Mouse (Mus musculus) kidney, postnatal 0 days (tissue): ENCODE measurements around the gene Rad21l. TPM values are rescaled to one million over a fixed set of nuclear protein-coding genes. Genes with fewer than 3 reads are reported as not detected.
A peak's percentile ranks its signal among the peaks of the same experiment; 100 is the strongest.
"Not testable (repeated sequence)": the region's sequence is repeated elsewhere in the genome, so short reads cannot be mapped to it uniquely, and the experiment has no call there.

ENCODE experiments used
- ATAC-seq: fragments of 200-750 bp; cut with Nextera tagmentation; replicated peaks from 2 replicates; pipeline ENCODE4 v1.8.0; 2017; ENCODE audit warnings: low read depth, moderate number of reproducible peaks, moderate TSS enrichment, moderate library complexity; ENCODE audit not compliant: low FRiP score
- DNase-seq: peaks from one replicate; pipeline ENCODE4 v3.0.0-alpha.2; 2016; ENCODE audit warnings: low spot score
- H3K27ac ChIP-seq: fragments of 300-500 bp; sonication (generic); 2 replicates; pipeline ENCODE4 v1.5.1; 2014; ENCODE audit warnings: mild to moderate bottlenecking
- H3K27me3 ChIP-seq: fragments of 300-500 bp; sonication (generic); 2 replicates; pipeline ENCODE4 v1.6.1; 2014; ENCODE audit warnings: low read length, mixed read lengths; ENCODE audit not compliant: insufficient read depth
- H3K36me3 ChIP-seq: fragments of 300-500 bp; sonication (generic); 2 replicates; pipeline ENCODE4 v1.6.1; 2014; ENCODE audit warnings: low read length, mixed read lengths; ENCODE audit not compliant: insufficient read depth
- H3K4me1 ChIP-seq: fragments of 300-500 bp; sonication (generic); replicated peaks from 2 replicates; pipeline ENCODE4 v1.6.1; 2014; ENCODE audit warnings: antibody characterized with exemption, low read length, mixed read lengths; ENCODE audit not compliant: insufficient read depth
- H3K4me2 ChIP-seq: fragments of 300-500 bp; sonication (generic); 2 replicates; pipeline ENCODE4 v1.6.1; 2014; ENCODE audit warnings: mild to moderate bottlenecking, low read length, moderate library complexity, mixed read lengths
- H3K4me3 ChIP-seq: fragments of 300-500 bp; sonication (generic); replicated peaks from 2 replicates; pipeline ENCODE4 v1.5.1; 2014; ENCODE audit warnings: low read depth, low read length
- H3K9ac ChIP-seq: fragments of 300-500 bp; sonication (generic); 2 replicates; pipeline ENCODE4 v1.6.1; 2014; ENCODE audit warnings: low read depth, low read length
- H3K9me3 ChIP-seq: fragments of 300-500 bp; sonication (generic); replicated peaks from 2 replicates; pipeline ENCODE4 v1.6.1; 2016; ENCODE audit warnings: low read length, inconsistent platforms, mixed read lengths
- CTCF ChIP-seq: IDR thresholded peaks from 2 replicates; pipeline ENCODE4 v1.5.1; 2016; ENCODE audit warnings: antibody characterized with exemption, low read depth, mild to moderate bottlenecking, moderate library complexity
- WGBS: fragments of 180-500 bp; shearing (Covaris S2); extraction: QIAGEN DNeasy Blood & Tissue Kit; methylation state at CpG from one replicate; pipeline ENCODE4 v1.1.7; 2014; 5-methylcytosine and 5-hydroxymethylcytosine counted together
- polyA plus RNA-seq: library from polyadenylated mRNA; unstranded; fragments of >200 nt; fragmentation: Nextera tagmentation; extraction: Ambion mirVana; gene quantifications from 2 replicates; pipeline ENCODE4 v1.2.1, GENCODE M21; 2015

The Rad21l gene
- polyA plus RNA-seq, 1 experiment from 2014 or later, result not detected

GRCm38 (mm10) chr2:151631406-151632158 lies 36.8 kb downstream of the Rad21l start:
- no peak for TF ChIP-seq CTCF
- no peak overlapping the region for H3K27ac ChIP-seq
- H3K27me3 ChIP-seq, result peaks cover 15% of the 10 kb centered on the region; the same call in 1 of the 2 replicates
- H3K4me1 ChIP-seq, result 0 out of 2 replicates have a peak, but pooled peaks cover 2% of the 10 kb centered on the region
- no peak for ATAC-seq
- peak overlapping the region; percentile 100 for H3K4me2 ChIP-seq
- H3K36me3 ChIP-seq, result no peaks in the 10 kb centered on the region
- 6% methylated on average over 19 of the region's 22 CpGs for WGBS
- peak overlapping the region; percentile 60 for H3K4me3 ChIP-seq
- peak overlapping the region; percentile 55 for H3K9ac ChIP-seq
- no peaks in the 10 kb centered on the region for H3K9me3 ChIP-seq
- DNase-seq, result no peak

DNA sequence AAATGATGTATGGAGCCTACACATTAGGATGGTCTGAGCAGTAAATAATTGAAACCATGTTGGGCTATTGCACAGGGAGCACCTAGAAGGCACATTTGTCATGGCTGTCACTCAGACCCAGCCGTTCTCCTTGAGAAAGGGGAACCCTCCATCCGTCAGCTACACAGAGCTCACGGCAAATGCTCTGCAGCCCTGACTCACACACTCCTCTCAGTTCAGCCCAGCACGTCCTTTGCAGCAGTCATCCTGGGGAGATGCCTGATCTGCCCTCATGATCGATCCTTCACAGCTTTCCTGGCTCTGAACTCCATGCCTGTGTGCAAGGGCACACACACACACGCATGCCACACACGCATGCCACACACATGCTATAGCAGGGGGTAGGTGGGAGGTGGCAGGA lies 39.0 kb downstream of the Rad21l start:
- ATAC-seq (no peak), DNase-seq (no peak)
- H3K4me3 ChIP-seq, result no peak overlapping the region
- no peaks in the 10 kb centered on the region for H3K9me3 ChIP-seq
- no peak overlapping the region for H3K4me2 ChIP-seq
- 62% methylated on average over 7 of the region's 7 CpGs for WGBS
- no peak for TF ChIP-seq CTCF
- no peak overlapping the region for H3K9ac ChIP-seq
- H3K4me1 ChIP-seq, result 0 out of 2 replicates have a peak, but pooled peaks cover 2% of the 10 kb centered on the region
- H3K36me3 ChIP-seq, result no peaks in the 10 kb centered on the region
- H3K27ac ChIP-seq, result no peak overlapping the region
- H3K27me3 ChIP-seq, result peaks cover 15% of the 10 kb centered on the region; the same call in 1 of the 2 replicates

DNA sequence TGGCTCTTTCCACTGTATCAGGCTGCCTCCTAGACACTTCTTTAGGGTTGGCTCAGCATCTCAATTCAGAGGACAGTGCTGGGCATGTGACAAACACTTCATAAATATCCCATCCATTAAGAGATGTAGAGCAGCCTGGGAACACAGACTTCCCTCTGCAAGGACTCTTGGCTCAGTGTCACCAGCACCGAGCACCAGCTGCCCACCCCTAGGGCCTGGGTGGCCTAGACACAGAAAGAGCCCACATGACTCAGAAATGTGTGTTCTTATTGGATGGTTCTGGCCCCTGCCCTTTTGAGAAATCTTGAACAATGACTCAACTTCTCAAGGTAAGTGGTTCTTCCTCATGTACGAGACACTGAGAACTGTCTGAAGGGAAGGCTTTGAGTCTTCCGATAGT lies 40.3 kb downstream of the Rad21l start:
- Histone ChIP-seq H3K9ac (no peak overlapping the region), H3K4me1 (0 out of 2 replicates have a peak, but pooled peaks cover 2% of the 10 kb centered on the region), H3K4me3 (no peak overlapping the region), H3K4me2 (no peak overlapping the region), H3K9me3 (no peaks in the 10 kb centered on the region), H3K36me3 (no peaks in the 10 kb centered on the region), H3K27me3 (peaks cover 15% of the 10 kb centered on the region; the same call in 1 of the 2 replicates), H3K27ac (no peak overlapping the region)
- TF ChIP-seq CTCF, result no peak
- DNase-seq, result no peak
- ATAC-seq, result no peak
- 91% methylated on average over 3 of the region's 3 CpGs for WGBS

GRCm38 (mm10) chr2:151626296-151626695 lies 42.0 kb downstream of the Rad21l start:
- Histone ChIP-seq H3K36me3 (no peaks in the 10 kb centered on the region), H3K4me2 (no peak overlapping the region), H3K9ac (no peak overlapping the region), H3K9me3 (no peaks in the 10 kb centered on the region), H3K27me3 (peaks cover 1% of the 10 kb centered on the region; the same call in 1 of the 2 replicates), H3K27ac (no peak overlapping the region), H3K4me3 (no peak overlapping the region), H3K4me1 (no peaks in the 10 kb centered on the region)
- WGBS, result 90% methylated on average over 7 of the region's 7 CpGs
- ATAC-seq (no peak), DNase-seq (no peak)
- no peak for TF ChIP-seq CTCF

- WGBS, result 51% methylated on average over 3 of the region's 3 CpGs
- no peaks in the 10 kb centered on the region for H3K36me3 ChIP-seq
- no peak overlapping the region for H3K9ac ChIP-seq
- no peak for DNase-seq
- no peak overlapping the region for H3K4me3 ChIP-seq
- H3K27me3 ChIP-seq, result no peaks in the 10 kb centered on the region
- no peak overlapping the region for H3K27ac ChIP-seq
- TF ChIP-seq CTCF, result no peak
- no peak for ATAC-seq
- H3K4me2 ChIP-seq, result no peak overlapping the region
- no peaks in the 10 kb centered on the region for H3K4me1 ChIP-seq
- H3K9me3 ChIP-seq, result no peaks in the 10 kb centered on the region
These were observed 44.6 kb downstream of the Rad21l start for GRCm38 (mm10) chr2:151623776-151624175.

- no peaks in the 10 kb centered on the region for H3K36me3 ChIP-seq
- TF ChIP-seq CTCF, result no peak
- 44% methylated on average over 6 of the region's 6 CpGs for WGBS
- ATAC-seq (no peak), DNase-seq (no peak)
- no peaks in the 10 kb centered on the region for H3K27me3 ChIP-seq
- H3K9ac ChIP-seq, result no peak overlapping the region
- no peak overlapping the region for H3K27ac ChIP-seq
- H3K4me1 ChIP-seq, result no peaks in the 10 kb centered on the region
- H3K4me2 ChIP-seq, result no peak overlapping the region
- no peaks in the 10 kb centered on the region for H3K9me3 ChIP-seq
- no peak overlapping the region for H3K4me3 ChIP-seq
These were observed 51.6 kb downstream of the Rad21l start for GRCm38 (mm10) chr2:151616551-151617329.

GRCm38 (mm10) chr2:151615779-151616178 lies 52.6 kb downstream of the Rad21l start:
- H3K9me3 ChIP-seq, H3K27ac ChIP-seq, H3K27me3 ChIP-seq, H3K36me3 ChIP-seq, H3K4me1 ChIP-seq, DNase-seq, H3K4me3 ChIP-seq, ATAC-seq, H3K4me2 ChIP-seq, H3K9ac ChIP-seq: not testable (repeated sequence)
- WGBS, result 71% methylated on average over 6 of the region's 8 CpGs
